Mouse (Mus musculus): Measurements from ENCODE around the gene Trim46.

- TF ChIP-seq CTCF (IDR thresholded peaks at IDR 0.05; ENCODE audit: extremely low read depth, insufficient read depth, low read length) (no peak), POLR2A (IDR thresholded peaks at IDR 0.05; ENCODE audit: extremely low read depth, insufficient read depth, low read length) (peak; percentile 3; the same call in 1 of the 2 replicates)
Measured at GRCm38 (mm10) chr3:89208736-89209135, 37.4 kb downstream of the Trim46 start.

Measured in cortical plate, adult 2 months (tissue).